Mouse (Mus musculus): ENCODE results near the gene Itgb2. TPM values are rescaled to one million over a fixed set of nuclear protein-coding genes. Genes with fewer than 3 reads are reported as not detected.

The Itgb2 gene
- polyA plus RNA-seq, 1 experiment from 2014 or later, result 3.6 TPM

DNA sequence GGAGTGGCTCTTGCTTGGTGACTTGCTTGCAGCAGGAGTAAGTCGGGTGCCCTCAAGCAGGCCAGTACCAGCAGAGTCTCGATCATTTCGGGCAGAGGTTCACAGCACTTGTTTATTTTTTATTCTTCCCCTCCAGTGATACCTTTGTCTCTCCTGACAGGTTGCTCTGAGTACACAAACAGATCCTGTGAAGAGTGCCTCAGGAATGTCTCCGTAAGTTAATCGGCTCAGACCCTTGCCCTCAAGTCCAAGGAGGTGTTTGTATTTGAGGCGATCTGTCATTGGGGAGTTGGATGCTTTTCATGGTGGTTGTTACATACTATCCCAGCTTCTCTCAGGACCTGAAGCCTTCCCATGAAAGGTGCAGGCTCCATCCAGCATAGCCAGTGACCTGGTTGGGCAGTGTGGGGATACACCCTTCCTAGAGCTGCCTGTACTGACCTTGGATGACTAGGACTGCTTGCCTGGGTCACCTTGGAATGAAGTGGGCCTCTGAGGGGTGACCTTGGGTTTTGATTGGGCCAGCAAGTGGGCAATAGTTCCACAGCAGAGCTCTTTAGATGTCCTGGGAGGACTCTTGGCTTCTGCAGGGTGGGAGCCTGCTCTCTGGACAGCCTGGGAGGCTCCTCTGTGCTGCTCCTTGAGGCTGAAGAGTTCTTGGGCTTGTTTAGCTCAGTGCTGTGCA lies 57.2 kb downstream of the Itgb2 start:
- WGBS, result 84% methylated on average over 6 of the region's 6 CpGs
- peaks cover 52% of the 10 kb centered on the region for H3K36me3 ChIP-seq
- H3K27ac ChIP-seq, result 0 out of 2 replicates have a peak overlapping the region, but pooled peaks have one; percentile 29
- peaks cover 63% of the 10 kb centered on the region for H3K4me1 ChIP-seq
- no peaks in the 10 kb centered on the region for H3K9me3 ChIP-seq
- DNase-seq (ENCODE audit: low spot score), result no peak
- H3K4me3 ChIP-seq, result no peak overlapping the region
- no peaks in the 10 kb centered on the region for H3K27me3 ChIP-seq (ENCODE audit: insufficient read depth, poor library complexity, severe bottlenecking)

DNA sequence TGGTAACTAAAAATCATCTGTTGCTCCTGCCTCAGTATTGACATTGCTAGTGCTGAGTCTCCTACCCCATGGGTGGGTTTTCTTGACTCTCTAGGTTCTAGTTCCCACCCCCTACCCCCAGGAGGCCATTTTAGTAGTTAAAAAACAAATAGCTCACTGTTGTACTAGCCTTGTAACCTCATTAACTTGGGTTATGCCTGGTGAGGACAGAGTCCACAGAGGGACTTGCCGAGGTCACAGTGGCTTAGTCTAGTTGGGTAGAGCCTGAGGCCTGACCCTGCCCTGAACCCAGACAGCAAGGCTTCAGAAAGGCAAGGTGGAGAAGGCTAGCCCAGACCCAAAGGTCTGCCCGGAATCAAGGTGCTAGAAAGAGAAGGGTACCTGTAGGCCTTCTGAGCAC lies 58.0 kb downstream of the Itgb2 start:
- Histone ChIP-seq H3K36me3 (peaks cover 60% of the 10 kb centered on the region), H3K4me1 (peaks cover 57% of the 10 kb centered on the region)
- WGBS, result 90% methylated on average over 2 of the region's 2 CpGs

DNA sequence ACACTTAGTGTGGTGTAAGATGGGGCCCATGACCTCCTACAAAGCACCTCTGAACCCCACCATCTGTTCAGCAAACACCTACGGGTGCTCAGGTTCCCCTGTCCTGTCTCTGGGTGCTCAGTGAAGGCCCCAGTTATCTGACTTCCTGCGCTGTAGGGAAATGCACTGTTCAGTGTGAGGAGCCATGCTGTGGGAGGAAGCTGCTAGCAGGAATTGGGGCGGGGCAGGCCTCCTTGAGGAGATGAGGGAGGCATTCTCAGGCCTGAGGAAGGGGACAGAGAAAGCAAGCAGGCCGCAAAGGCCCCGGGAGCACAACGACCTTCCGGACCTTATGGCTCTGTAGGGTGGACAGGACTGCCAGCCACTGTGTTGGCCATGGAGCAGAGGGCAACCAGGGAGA lies 59.1 kb downstream of the Itgb2 start:
- Histone ChIP-seq H3K27ac (peak overlapping the region; percentile 48), H3K9me3 (no peaks in the 10 kb centered on the region), H3K27me3 (ENCODE audit: insufficient read depth, poor library complexity, severe bottlenecking) (no peaks in the 10 kb centered on the region), H3K36me3 (peaks cover 65% of the 10 kb centered on the region), H3K4me1 (peaks cover 47% of the 10 kb centered on the region), H3K4me3 (no peak overlapping the region)
- WGBS, result 69% methylated on average over 7 of the region's 7 CpGs
- no peak for DNase-seq (ENCODE audit: low spot score)

More for the DNA sequence above, 58.0 kb downstream of the Itgb2 start:
- Histone ChIP-seq H3K4me3 (no peak overlapping the region), H3K27ac (no peak overlapping the region), H3K9me3 (no peaks in the 10 kb centered on the region), H3K27me3 (ENCODE audit: insufficient read depth, poor library complexity, severe bottlenecking) (no peaks in the 10 kb centered on the region)
- no peak for DNase-seq (ENCODE audit: low spot score)

DNA sequence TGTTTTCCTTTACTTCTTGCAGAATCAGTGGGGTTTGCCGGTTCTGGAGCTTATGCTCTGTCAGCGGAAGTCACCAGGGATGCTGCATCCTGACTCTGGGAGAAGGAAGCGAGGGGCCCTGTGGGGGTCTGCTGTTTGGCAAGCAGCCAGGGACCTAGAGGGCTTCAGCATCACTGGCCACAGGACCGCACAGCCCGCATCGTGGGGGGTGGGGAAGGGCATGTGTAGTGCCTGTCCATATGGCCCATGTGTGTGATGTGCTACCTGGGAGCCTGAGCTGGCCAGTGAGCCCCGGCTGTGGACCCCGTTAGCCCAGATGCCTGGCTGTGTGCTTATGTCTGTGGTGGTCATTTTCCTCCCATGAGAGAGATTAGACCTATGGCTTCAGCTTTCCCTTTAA lies 59.7 kb downstream of the Itgb2 start:
- peaks cover 45% of the 10 kb centered on the region for H3K4me1 ChIP-seq

DNA sequence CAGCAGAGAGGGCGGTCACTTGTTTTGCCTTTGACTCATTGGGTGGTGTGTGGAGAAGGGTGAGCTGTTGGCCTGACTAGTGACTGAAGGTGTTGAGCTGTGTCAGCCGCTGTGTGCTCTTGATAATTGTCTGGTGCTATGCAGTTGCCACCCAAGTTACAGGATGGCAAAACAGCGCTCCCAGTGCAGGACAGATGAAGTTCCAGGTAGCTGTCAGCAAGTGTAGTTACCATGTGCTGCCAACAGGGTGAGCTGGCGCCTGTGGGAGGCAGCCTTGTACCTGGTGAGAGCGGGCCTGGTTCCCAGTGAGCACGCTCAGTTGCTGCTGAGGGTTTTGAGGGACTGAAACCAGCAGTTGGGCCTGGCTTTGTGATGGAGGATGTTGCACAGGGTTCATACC lies 60.8 kb downstream of the Itgb2 start:
- Histone ChIP-seq H3K36me3 (peaks cover 82% of the 10 kb centered on the region), H3K4me1 (peaks cover 45% of the 10 kb centered on the region), H3K27ac (peak overlapping the region; percentile 39; the same call in 1 of the 2 replicates), H3K9me3 (no peaks in the 10 kb centered on the region), H3K27me3 (ENCODE audit: insufficient read depth, poor library complexity, severe bottlenecking) (no peaks in the 10 kb centered on the region), H3K4me3 (no peak overlapping the region)
- 44% methylated on average over 6 of the region's 6 CpGs for WGBS
- peak; percentile 87 for DNase-seq (ENCODE audit: low spot score)

More for the DNA sequence above, 59.7 kb downstream of the Itgb2 start:
- Histone ChIP-seq H3K27me3 (ENCODE audit: insufficient read depth, poor library complexity, severe bottlenecking) (no peaks in the 10 kb centered on the region), H3K36me3 (peaks cover 72% of the 10 kb centered on the region), H3K27ac (peak overlapping the region; percentile 48; the same call in 1 of the 2 replicates), H3K9me3 (no peaks in the 10 kb centered on the region), H3K4me3 (no peak overlapping the region)
- 88% methylated on average over 8 of the region's 8 CpGs for WGBS
- DNase-seq (ENCODE audit: low spot score), result no peak

DNA sequence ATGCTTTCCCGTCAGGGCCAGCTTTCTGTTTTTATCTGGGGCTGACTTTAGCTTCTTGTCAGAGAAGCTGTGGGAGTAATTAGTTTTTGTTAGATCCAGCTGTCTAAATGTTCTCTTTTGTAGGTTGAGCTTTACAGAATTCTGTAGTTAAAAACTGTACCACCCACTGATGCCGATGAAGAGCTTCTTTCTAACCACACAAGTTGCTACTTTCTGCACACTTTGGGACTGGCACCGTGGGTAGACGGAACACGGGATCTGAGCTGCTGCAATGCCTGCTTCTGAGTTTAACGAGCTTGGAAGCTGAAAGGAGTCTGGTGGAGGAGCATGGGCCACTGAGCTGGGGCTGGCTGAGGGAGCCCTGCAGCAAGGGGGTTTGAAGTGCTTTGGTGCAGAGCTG lies 61.5 kb downstream of the Itgb2 start:
- Histone ChIP-seq H3K27ac (no peak overlapping the region), H3K27me3 (ENCODE audit: insufficient read depth, poor library complexity, severe bottlenecking) (no peaks in the 10 kb centered on the region), H3K36me3 (peaks cover 85% of the 10 kb centered on the region), H3K9me3 (no peaks in the 10 kb centered on the region), H3K4me3 (no peak overlapping the region), H3K4me1 (peaks cover 45% of the 10 kb centered on the region)
- WGBS, result 78% methylated on average over 6 of the region's 6 CpGs
- no peak for DNase-seq (ENCODE audit: low spot score)

DNA sequence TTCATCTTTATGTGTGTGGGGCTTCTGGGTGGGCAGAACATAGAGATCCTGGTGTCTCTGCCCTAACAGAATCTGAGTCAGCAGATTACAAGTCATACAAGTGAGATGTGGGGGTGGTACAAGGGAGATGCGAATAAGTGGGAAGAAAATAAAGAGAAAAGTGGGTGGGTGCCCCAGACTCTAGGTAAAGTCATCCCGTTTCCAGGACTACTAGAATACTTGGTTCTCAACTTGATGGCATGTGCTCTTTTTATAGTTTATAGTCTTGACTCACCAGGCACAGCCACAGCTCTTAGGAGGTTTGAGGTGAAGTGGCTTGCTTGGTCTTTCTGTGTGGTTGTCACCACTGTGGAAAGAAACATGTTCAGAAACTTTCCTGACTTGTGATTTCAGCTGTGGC lies 66.0 kb downstream of the Itgb2 start:
- 94% methylated on average over 2 of the region's 2 CpGs for WGBS

DNA sequence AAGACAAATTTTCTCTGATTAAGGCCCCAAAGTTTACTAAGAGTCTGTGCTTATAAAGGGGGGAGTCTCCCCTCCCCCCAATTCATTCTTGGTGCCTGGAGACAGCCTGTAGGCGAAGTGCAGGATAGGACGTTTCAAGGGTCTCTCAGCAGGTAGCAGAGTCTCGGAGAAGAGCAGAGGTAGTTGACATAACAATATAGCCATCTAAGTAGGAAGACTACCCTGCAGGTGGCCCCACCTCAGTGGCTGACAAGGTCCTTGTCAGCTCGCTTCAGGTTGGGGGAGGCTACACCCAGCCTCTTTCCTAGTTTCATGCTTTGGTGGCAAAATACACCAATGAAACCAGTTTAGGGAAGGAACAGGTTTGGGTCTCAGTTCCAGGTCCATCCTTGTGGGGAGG lies 73.0 kb downstream of the Itgb2 start:
- Histone ChIP-seq H3K9me3 (no peaks in the 10 kb centered on the region), H3K27me3 (ENCODE audit: insufficient read depth, poor library complexity, severe bottlenecking) (no peaks in the 10 kb centered on the region), H3K4me3 (no peak overlapping the region), H3K27ac (no peak overlapping the region), H3K4me1 (peaks cover 41% of the 10 kb centered on the region), H3K36me3 (peaks cover 23% of the 10 kb centered on the region)
- DNase-seq (ENCODE audit: low spot score), result no peak
- 65% methylated on average over 4 of the region's 4 CpGs for WGBS

More for the DNA sequence above, 66.0 kb downstream of the Itgb2 start:
- Histone ChIP-seq H3K36me3 (peaks cover 77% of the 10 kb centered on the region), H3K27ac (no peak overlapping the region), H3K9me3 (no peaks in the 10 kb centered on the region), H3K4me1 (peaks cover 19% of the 10 kb centered on the region), H3K27me3 (ENCODE audit: insufficient read depth, poor library complexity, severe bottlenecking) (no peaks in the 10 kb centered on the region), H3K4me3 (no peak overlapping the region)
- no peak for DNase-seq (ENCODE audit: low spot score)

DNA sequence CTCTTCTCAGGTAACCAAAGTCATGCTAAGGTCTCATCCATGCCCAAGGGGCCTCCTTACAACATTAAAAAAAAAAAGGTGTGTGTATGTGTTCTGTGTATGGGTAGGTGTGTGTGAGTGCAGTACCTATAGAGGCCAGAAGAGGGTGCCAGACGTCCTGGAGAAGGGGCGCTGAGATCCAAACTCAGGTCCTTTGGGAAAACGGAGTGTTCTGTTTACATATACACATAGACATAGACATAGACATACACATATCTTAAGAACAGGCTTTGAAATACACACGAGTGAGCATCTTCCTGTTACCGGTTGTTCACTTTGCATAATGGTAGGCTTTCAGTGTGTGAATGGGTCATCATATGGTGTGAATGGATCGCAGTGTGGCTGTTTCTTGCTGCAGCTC lies 74.1 kb downstream of the Itgb2 start:
- 88% methylated on average over 6 of the region's 6 CpGs for WGBS
- Histone ChIP-seq H3K4me1 (peaks cover 37% of the 10 kb centered on the region), H3K36me3 (peaks cover 21% of the 10 kb centered on the region), H3K27ac (no peak overlapping the region), H3K27me3 (ENCODE audit: insufficient read depth, poor library complexity, severe bottlenecking) (no peaks in the 10 kb centered on the region), H3K4me3 (no peak overlapping the region), H3K9me3 (no peaks in the 10 kb centered on the region)
- DNase-seq (ENCODE audit: low spot score), result no peak

DNA sequence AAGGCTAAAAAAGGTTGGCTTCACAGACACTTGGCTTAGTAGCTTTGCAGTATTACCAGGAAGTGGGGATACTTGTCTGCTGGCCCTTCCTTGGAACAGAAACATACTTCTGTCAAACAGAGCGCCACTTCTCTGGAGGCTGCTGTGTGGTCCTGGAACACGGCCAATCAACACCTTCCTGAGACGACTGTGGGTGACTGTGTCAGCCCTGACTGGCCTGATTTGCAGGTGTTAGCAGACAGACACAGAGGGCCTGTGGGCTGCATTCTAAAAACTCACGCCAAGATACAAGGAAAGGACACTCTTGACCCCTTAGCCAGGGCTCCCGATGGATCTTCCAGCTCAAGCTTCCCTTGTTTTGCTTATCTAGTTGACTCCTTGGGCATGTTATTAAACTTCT lies 74.9 kb downstream of the Itgb2 start:
- H3K9me3 ChIP-seq, result no peaks in the 10 kb centered on the region
- no peak overlapping the region for H3K4me3 ChIP-seq
- DNase-seq (ENCODE audit: low spot score), result no peak
- WGBS, result 57% methylated on average over 5 of the region's 5 CpGs
- no peaks in the 10 kb centered on the region for H3K27me3 ChIP-seq (ENCODE audit: insufficient read depth, poor library complexity, severe bottlenecking)
- peak overlapping the region; percentile 99 for H3K27ac ChIP-seq
- peaks cover 22% of the 10 kb centered on the region for H3K36me3 ChIP-seq
- peaks cover 28% of the 10 kb centered on the region for H3K4me1 ChIP-seq

DNA sequence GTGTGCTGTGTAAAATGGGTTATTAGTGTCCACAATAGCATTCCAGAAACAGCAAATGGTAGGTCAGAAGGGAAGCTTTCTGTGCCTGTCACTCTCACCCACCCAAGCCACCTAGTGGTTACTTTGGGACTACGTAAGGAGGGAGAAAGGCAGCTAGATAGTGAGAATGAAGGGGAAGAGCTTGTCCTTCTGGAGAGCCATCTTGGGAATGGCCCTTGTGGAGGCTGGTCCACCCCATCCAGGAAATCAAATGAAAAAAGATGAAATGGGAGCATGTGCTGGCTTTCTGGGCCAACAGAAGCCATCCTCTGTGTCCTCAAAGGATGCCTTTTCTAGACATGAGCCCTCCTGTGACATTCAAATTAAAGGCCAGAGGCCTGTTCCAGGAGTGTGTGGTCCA lies 75.3 kb downstream of the Itgb2 start:
- WGBS, result 38% methylated on average over 1 of the region's 1 CpGs
- DNase-seq (ENCODE audit: low spot score), result peak; percentile 86
- Histone ChIP-seq H3K4me1 (peaks cover 27% of the 10 kb centered on the region), H3K4me3 (peak overlapping the region; percentile 83), H3K36me3 (peaks cover 24% of the 10 kb centered on the region), H3K27ac (peak overlapping the region; percentile 99), H3K27me3 (ENCODE audit: insufficient read depth, poor library complexity, severe bottlenecking) (no peaks in the 10 kb centered on the region), H3K9me3 (no peaks in the 10 kb centered on the region)

DNA sequence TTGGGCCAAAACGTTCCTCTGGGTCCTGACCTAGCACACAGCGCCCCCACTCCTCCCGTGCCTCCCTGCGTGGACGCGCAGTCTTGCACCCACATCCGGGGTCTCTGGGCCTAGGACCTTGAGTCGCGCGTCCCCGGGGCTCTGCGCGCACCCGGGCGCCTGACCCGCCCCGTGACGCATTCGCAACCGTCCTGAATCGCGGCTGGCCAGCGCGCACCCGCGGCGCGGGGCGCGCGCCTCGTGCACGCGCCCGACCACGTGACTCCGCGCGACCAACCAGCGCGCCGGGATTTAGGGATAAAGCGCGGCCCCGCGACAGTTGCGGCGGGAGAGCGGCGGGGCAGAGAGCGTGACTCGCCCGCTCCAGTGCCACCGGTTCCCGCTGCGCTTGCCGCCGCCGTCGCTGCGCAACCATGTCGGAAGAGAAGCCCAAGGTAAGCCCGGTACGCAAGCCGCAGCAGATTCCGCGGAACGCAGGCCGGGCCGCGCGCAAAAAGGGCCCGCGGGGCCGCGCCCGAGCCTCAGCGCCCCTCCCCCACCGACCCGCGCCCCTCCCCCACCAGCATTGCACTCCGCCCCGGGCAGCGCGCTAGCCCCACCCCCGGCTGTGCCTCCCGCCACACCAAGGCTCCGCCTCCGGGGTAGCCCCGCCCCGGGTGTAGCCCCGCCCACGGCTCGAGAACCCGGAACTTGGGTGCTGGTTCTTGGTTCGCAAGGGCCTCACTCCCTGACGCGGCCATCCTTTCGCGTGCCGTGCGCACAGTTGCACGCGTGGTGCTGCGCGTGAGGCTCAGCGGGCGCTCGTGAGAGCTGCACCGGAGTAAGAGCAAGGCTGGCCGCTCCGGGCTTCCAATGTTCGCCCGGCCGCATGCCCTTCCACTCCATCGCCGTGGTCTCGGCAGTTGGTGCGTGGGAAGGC lies 76.1 kb downstream of the Itgb2 start, which contains the start of the genes Sumo3 and Gm49325:
TSS of gene Sumo3 (plus strand) at position 190 of the 919 bp plus-strand sequence.
TSS of gene Gm49325 (plus strand) at position 290 of the 919 bp plus-strand sequence.
- H3K4me3 ChIP-seq, result peak within 1 kb of the TSS; percentile 83
- no peaks in the 10 kb centered on the region for H3K27me3 ChIP-seq (ENCODE audit: insufficient read depth, poor library complexity, severe bottlenecking)
- H3K4me1 ChIP-seq, result peaks cover 27% of the 10 kb centered on the region
- no peaks in the 10 kb centered on the region for H3K9me3 ChIP-seq
- WGBS, result under 1% methylated on average over 112 of the region's 119 CpGs
- H3K36me3 ChIP-seq, result peaks cover 32% of the 10 kb centered on the region
- peak within 1 kb of the TSS; percentile 99 for H3K27ac ChIP-seq
- peak; percentile 98 for DNase-seq (ENCODE audit: low spot score)

DNA sequence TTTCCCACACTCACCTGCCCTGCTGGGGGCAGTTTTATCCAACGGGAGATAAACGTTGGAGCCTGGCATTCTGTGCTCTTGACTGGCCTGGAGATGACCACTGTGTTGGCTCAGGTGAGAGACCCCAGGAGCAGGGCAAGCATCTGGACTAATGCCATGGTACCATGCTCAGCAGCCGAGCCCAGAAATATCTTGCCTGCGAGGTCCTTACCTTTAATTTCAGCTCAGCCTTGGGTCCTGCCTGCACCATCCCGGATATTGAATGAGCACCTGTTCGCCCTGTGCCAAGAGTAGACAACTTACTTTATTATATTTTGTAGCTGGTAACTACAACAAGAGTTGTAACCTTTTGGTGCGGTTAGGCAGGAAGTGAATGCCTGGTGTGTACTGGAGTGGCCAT lies 76.8 kb downstream of the Itgb2 start:
- peak overlapping the region; percentile 99 for H3K27ac ChIP-seq
- no peaks in the 10 kb centered on the region for H3K9me3 ChIP-seq
- peaks cover 39% of the 10 kb centered on the region for H3K36me3 ChIP-seq
- no peak for DNase-seq (ENCODE audit: low spot score)
- peak overlapping the region; percentile 83 for H3K4me3 ChIP-seq
- WGBS, result 35% methylated on average over 7 of the region's 7 CpGs
- H3K27me3 ChIP-seq (ENCODE audit: insufficient read depth, poor library complexity, severe bottlenecking), result no peaks in the 10 kb centered on the region
- peaks cover 27% of the 10 kb centered on the region for H3K4me1 ChIP-seq

Data from heart, embryonic 10.5 days (tissue).